In genomic region chr1:64519345-64519744, GRCm38 (mm10) we compare ENCODE assay signal across 35 mouse cellular contexts.
"Had no signal": no experiment of that assay in that cellular context is flagged by ENCODE, and none has a peak within 500 bp of the region (broad histone marks: within the 10 kb centered on the region; RNA-seq: fewer than 3 reads in every experiment).

No protein-coding gene starts in this region.

- DNase-seq: heart, postnatal 10 days; heart, postnatal 14 days; heart, postnatal 36 days; heart, postnatal 4 days; kidney, adult 11 months; kidney, adult 18-20 months; kidney, adult 2 months; kidney, adult 8-10 months; kidney, adult 9 months; kidney, postnatal 10 days; kidney, postnatal 14 days; kidney, postnatal 25 days; kidney, postnatal 36 days; kidney, postnatal 4 days; layer of hippocampus, adult 9-11 months; layer of hippocampus, postnatal 36 days had no signal

- H3K9ac ChIP-seq: heart, embryonic 12.5 days; heart, embryonic 13.5 days; heart, embryonic 15.5 days; hindbrain, embryonic 12.5 days; hindbrain, embryonic 13.5 days; hindbrain, embryonic 14.5 days; hindbrain, embryonic 15.5 days; intestine, embryonic 15.5 days; kidney, embryonic 15.5 days had no signal

- H3K4me2 ChIP-seq: heart, embryonic 11.5 days; heart, embryonic 12.5 days; heart, embryonic 13.5 days; heart, embryonic 15.5 days; hindbrain, embryonic 12.5 days; hindbrain, embryonic 13.5 days; hindbrain, embryonic 14.5 days; hindbrain, embryonic 15.5 days; intestine, embryonic 15.5 days; kidney, embryonic 15.5 days had no signal

- H3K4me1 ChIP-seq: hindbrain, embryonic 10.5 days; hindbrain, embryonic 12.5 days; hindbrain, embryonic 13.5 days; hindbrain, embryonic 15.5 days; intestine, embryonic 15.5 days; kidney, embryonic 15.5 days had no signal

- ATAC-seq: hindbrain, embryonic 16.5 days; hindbrain, postnatal 0 days; inflammation-experienced regulatory T-cells, adult 6 months; intestine, embryonic 15.5 days; intestine, embryonic 16.5 days; intestine, postnatal 0 days had no signal

- H3K27me3 ChIP-seq: heart, embryonic 12.5 days; heart, embryonic 13.5 days; heart, embryonic 15.5 days; hindbrain, embryonic 12.5 days; hindbrain, embryonic 13.5 days; hindbrain, embryonic 15.5 days; intestine, embryonic 15.5 days; kidney, embryonic 15.5 days had no signal

- H3K27ac ChIP-seq: heart, embryonic 15.5 days; hindbrain, embryonic 10.5 days; hindbrain, embryonic 12.5 days; hindbrain, embryonic 13.5 days; hindbrain, embryonic 14.5 days; hindbrain, embryonic 15.5 days; hindbrain, postnatal 0 days; intestine, embryonic 15.5 days; kidney, embryonic 15.5 days; kidney, postnatal 0 days; layer of hippocampus, adult 2 months; left cerebral cortex, adult 2 months had no signal

- H3K4me3 ChIP-seq: heart, embryonic 12.5 days; heart, embryonic 13.5 days; heart, embryonic 15.5 days; hindbrain, embryonic 10.5 days; hindbrain, embryonic 12.5 days; hindbrain, embryonic 13.5 days; hindbrain, embryonic 15.5 days; intestine, embryonic 15.5 days; kidney, embryonic 15.5 days; layer of hippocampus, adult 2 months; left cerebral cortex, adult 2 months had no signal

- H3K36me3 ChIP-seq: heart, embryonic 12.5 days; heart, embryonic 13.5 days; heart, embryonic 15.5 days; hindbrain, embryonic 10.5 days; hindbrain, embryonic 12.5 days; hindbrain, embryonic 13.5 days; hindbrain, embryonic 15.5 days; intestine, embryonic 15.5 days; kidney, embryonic 15.5 days had no signal

- H3K9me3 ChIP-seq: heart, embryonic 12.5 days; heart, embryonic 13.5 days; heart, embryonic 15.5 days; hindbrain, embryonic 10.5 days; hindbrain, embryonic 12.5 days; hindbrain, embryonic 13.5 days; hindbrain, embryonic 15.5 days; intestine, embryonic 15.5 days; kidney, embryonic 15.5 days had no signal
